Mouse (Mus musculus) granulocyte monocyte progenitor cell, adult 5-6 weeks (primary cell): ENCODE measurements at regions not wholly inside any gene's neighbourhood (a gene's known extent, or its start where the extent isn't known, plus 50 kb on each side); places are given as distances from the start of the nearest gene placed in this dataset.

Source experiments
- ATAC-seq: replicated peaks from 2 replicates; pipeline ENCODE4 v1.8.0; 2016; ENCODE audit warnings: mild to moderate bottlenecking, moderate TSS enrichment, inconsistent platforms; ENCODE audit not compliant: poor library complexity, severe bottlenecking

GRCm38 (mm10) chr3:150415277-150415676 lies 1022.4 kb upstream of the Adgrl4 start:
- no peak for ATAC-seq

GRCm38 (mm10) chr3:150416447-150416846 lies 1021.2 kb upstream of the Adgrl4 start:
- ATAC-seq: no peak

- no peak for ATAC-seq
These were observed 1009.7 kb upstream of the Adgrl4 start for GRCm38 (mm10) chr3:150427965-150428364.

- ATAC-seq: no peak
These were observed 1006.4 kb upstream of the Adgrl4 start for GRCm38 (mm10) chr3:150431291-150431690.

GRCm38 (mm10) chr3:150435199-150435598 lies 1002.5 kb upstream of the Adgrl4 start:
- ATAC-seq: no peak

GRCm38 (mm10) chr3:150435818-150436607 lies 1001.7 kb upstream of the Adgrl4 start:
- ATAC-seq: no peak
